Mouse (Mus musculus) retina, postnatal 7 days (tissue): ENCODE data around the gene Olfr1087.
"Not testable (repeated sequence)": the region's sequence is repeated elsewhere in the genome, so short reads cannot be mapped to it uniquely, and the experiment has no call there.

ENCODE experiments used
- DNase-seq: peaks from one replicate; pipeline ENCODE4 v3.0.0-alpha.2; 2012; ENCODE audit warnings: low read depth, low spot score

Gene Olfr1087

GRCm38 (mm10) chr2:86698295-86698694 is at the start of gene Olfr1087:
Gene Olfr1087, minus strand, starts transcription at chr2:86698395.
- DNase-seq, result no peak

GRCm38 (mm10) chr2:86733601-86734000 is 35.4 kb upstream of the Olfr1087 start, which contains the start of gene Olfr1089:
Gene Olfr1089, minus strand, starts transcription at chr2:86733701.
- no peak for DNase-seq

GRCm38 (mm10) chr2:86679992-86680391 is 18.2 kb downstream of the Olfr1087 start, which contains the start of gene Olfr1086:
Gene Olfr1086, minus strand, starts transcription at chr2:86680092.
- DNase-seq, result no peak

- DNase-seq, result no peak
Observed at GRCm38 (mm10) chr2:86661919-86662318, 36.3 kb downstream of the Olfr1087 start, which contains the start of gene Olfr1085. Gene Olfr1085, minus strand, starts transcription at chr2:86662019.

- not testable (repeated sequence) for DNase-seq
Observed at GRCm38 (mm10) chr2:86639625-86640024, 58.6 kb downstream of the Olfr1087 start, which contains the start of gene Olfr1084. Gene Olfr1084, minus strand, starts transcription at chr2:86639725.
